Mouse (Mus musculus): ENCODE measurements around the gene Fry. TPM values are rescaled to one million over a fixed set of nuclear protein-coding genes. Genes with fewer than 3 reads are reported as not detected.
"Not testable (repeated sequence)": the region's sequence is repeated elsewhere in the genome, so short reads cannot be mapped to it uniquely, and the experiment has no call there.

Gene Fry
- polyA plus RNA-seq, 1 experiment: 78.6 TPM

GRCm38 (mm10) chr5:150468431-150468830 lies 350.0 kb downstream of the Fry start:
- no peak overlapping the region for H3K4me3 ChIP-seq (ENCODE audit: insufficient read depth, low read length)
- peaks cover 3% of the 10 kb centered on the region for H3K4me1 ChIP-seq (ENCODE audit: control insufficient read depth, insufficient read depth, low read length)
- peak overlapping the region; percentile 67 for H3K27ac ChIP-seq (ENCODE audit: insufficient read depth, low read length)
- TF ChIP-seq POLR2A (IDR thresholded peaks at IDR 0.05; ENCODE audit: extremely low read depth, insufficient read depth, low read length): no peak
- TF ChIP-seq CTCF (IDR thresholded peaks at IDR 0.05; ENCODE audit: extremely low read depth, insufficient read depth, low read length): no peak

- peaks cover 2% of the 10 kb centered on the region; the same call in 1 of the 2 replicates for H3K4me1 ChIP-seq (ENCODE audit: control insufficient read depth, insufficient read depth, low read length)
- TF ChIP-seq POLR2A (IDR thresholded peaks at IDR 0.05; ENCODE audit: extremely low read depth, insufficient read depth, low read length): no peak
- no peak for TF ChIP-seq CTCF (IDR thresholded peaks at IDR 0.05; ENCODE audit: extremely low read depth, insufficient read depth, low read length)
- no peak overlapping the region for H3K27ac ChIP-seq (ENCODE audit: insufficient read depth, low read length)
- no peak overlapping the region for H3K4me3 ChIP-seq (ENCODE audit: insufficient read depth, low read length)
Measured at GRCm38 (mm10) chr5:150477364-150477763, 358.9 kb downstream of the Fry start.

- TF ChIP-seq CTCF (IDR thresholded peaks at IDR 0.05; ENCODE audit: extremely low read depth, insufficient read depth, low read length) (no peak), POLR2A (IDR thresholded peaks at IDR 0.05; ENCODE audit: extremely low read depth, insufficient read depth, low read length) (no peak)
Measured at GRCm38 (mm10) chr5:150478612-150479011, 360.2 kb downstream of the Fry start.

GRCm38 (mm10) chr5:150485198-150485597 lies 366.8 kb downstream of the Fry start:
- no peak overlapping the region for H3K27ac ChIP-seq (ENCODE audit: insufficient read depth, low read length)
- H3K4me3 ChIP-seq (ENCODE audit: insufficient read depth, low read length): no peak overlapping the region
- no peak for TF ChIP-seq POLR2A (IDR thresholded peaks at IDR 0.05; ENCODE audit: extremely low read depth, insufficient read depth, low read length)
- peak; percentile 29; the same call in 1 of the 2 replicates for TF ChIP-seq CTCF (IDR thresholded peaks at IDR 0.05; ENCODE audit: extremely low read depth, insufficient read depth, low read length)
- no peaks in the 10 kb centered on the region for H3K4me1 ChIP-seq (ENCODE audit: control insufficient read depth, insufficient read depth, low read length)

More at GRCm38 (mm10) chr5:150478612-150479011, 360.2 kb downstream of the Fry start:
- no peak overlapping the region for H3K4me3 ChIP-seq (ENCODE audit: insufficient read depth, low read length)
- H3K4me1 ChIP-seq (ENCODE audit: control insufficient read depth, insufficient read depth, low read length): peaks cover 2% of the 10 kb centered on the region; the same call in 1 of the 2 replicates
- no peak overlapping the region for H3K27ac ChIP-seq (ENCODE audit: insufficient read depth, low read length)

GRCm38 (mm10) chr5:150490285-150490684 lies 371.8 kb downstream of the Fry start:
- no peak overlapping the region for H3K4me3 ChIP-seq (ENCODE audit: insufficient read depth, low read length)
- TF ChIP-seq CTCF (IDR thresholded peaks at IDR 0.05; ENCODE audit: extremely low read depth, insufficient read depth, low read length): no peak
- TF ChIP-seq POLR2A (IDR thresholded peaks at IDR 0.05; ENCODE audit: extremely low read depth, insufficient read depth, low read length): no peak
- H3K4me1 ChIP-seq (ENCODE audit: control insufficient read depth, insufficient read depth, low read length): no peaks in the 10 kb centered on the region
- H3K27ac ChIP-seq (ENCODE audit: insufficient read depth, low read length): no peak overlapping the region

GRCm38 (mm10) chr5:150490821-150491220 lies 372.4 kb downstream of the Fry start:
- no peaks in the 10 kb centered on the region for H3K4me1 ChIP-seq (ENCODE audit: control insufficient read depth, insufficient read depth, low read length)
- no peak overlapping the region for H3K4me3 ChIP-seq (ENCODE audit: insufficient read depth, low read length)
- no peak for TF ChIP-seq POLR2A (IDR thresholded peaks at IDR 0.05; ENCODE audit: extremely low read depth, insufficient read depth, low read length)
- TF ChIP-seq CTCF (IDR thresholded peaks at IDR 0.05; ENCODE audit: extremely low read depth, insufficient read depth, low read length): no peak
- H3K27ac ChIP-seq (ENCODE audit: insufficient read depth, low read length): no peak overlapping the region

- not testable (repeated sequence) for H3K4me3 ChIP-seq (ENCODE audit: insufficient read depth, low read length); H3K4me1 ChIP-seq (ENCODE audit: control insufficient read depth, insufficient read depth, low read length)
Measured at GRCm38 (mm10) chr5:150491573-150492173, 373.2 kb downstream of the Fry start.

GRCm38 (mm10) chr5:150495792-150496191 lies 377.3 kb downstream of the Fry start:
- TF ChIP-seq CTCF (IDR thresholded peaks at IDR 0.05; ENCODE audit: extremely low read depth, insufficient read depth, low read length) (peak; percentile 57), POLR2A (IDR thresholded peaks at IDR 0.05; ENCODE audit: extremely low read depth, insufficient read depth, low read length) (no peak)
- no peak overlapping the region for H3K27ac ChIP-seq (ENCODE audit: insufficient read depth, low read length)
- no peak overlapping the region for H3K4me3 ChIP-seq (ENCODE audit: insufficient read depth, low read length)
- H3K4me1 ChIP-seq (ENCODE audit: control insufficient read depth, insufficient read depth, low read length): no peaks in the 10 kb centered on the region

More at GRCm38 (mm10) chr5:150491573-150492173, 373.2 kb downstream of the Fry start:
- not testable (repeated sequence) for H3K27ac ChIP-seq (ENCODE audit: insufficient read depth, low read length)

- H3K27ac ChIP-seq (ENCODE audit: insufficient read depth, low read length): no peak overlapping the region
- TF ChIP-seq CTCF (IDR thresholded peaks at IDR 0.05; ENCODE audit: extremely low read depth, insufficient read depth, low read length) (no peak), POLR2A (IDR thresholded peaks at IDR 0.05; ENCODE audit: extremely low read depth, insufficient read depth, low read length) (no peak)
- H3K4me1 ChIP-seq (ENCODE audit: control insufficient read depth, insufficient read depth, low read length): no peaks in the 10 kb centered on the region
- no peak overlapping the region for H3K4me3 ChIP-seq (ENCODE audit: insufficient read depth, low read length)
Measured at GRCm38 (mm10) chr5:150510451-150511225, 392.2 kb downstream of the Fry start.

GRCm38 (mm10) chr5:150513264-150513663 lies 394.8 kb downstream of the Fry start:
- H3K27ac ChIP-seq (ENCODE audit: insufficient read depth, low read length): no peak overlapping the region
- no peak for TF ChIP-seq POLR2A (IDR thresholded peaks at IDR 0.05; ENCODE audit: extremely low read depth, insufficient read depth, low read length)
- no peak for TF ChIP-seq CTCF (IDR thresholded peaks at IDR 0.05; ENCODE audit: extremely low read depth, insufficient read depth, low read length)

More at GRCm38 (mm10) chr5:150513264-150513663, 394.8 kb downstream of the Fry start:
- no peaks in the 10 kb centered on the region for H3K4me1 ChIP-seq (ENCODE audit: control insufficient read depth, insufficient read depth, low read length)
- no peak overlapping the region for H3K4me3 ChIP-seq (ENCODE audit: insufficient read depth, low read length)
